In genomic region chr12:102725761-102726175, GRCm38 (mm10) we compare ENCODE assay signal across 18 mouse cellular contexts. TPM values are rescaled to one million over a fixed set of nuclear protein-coding genes. Genes with fewer than 3 reads are reported as not detected.
DNase-seq lines count a peak whose midpoint lies in the region; ATAC-seq lines count a peak whose summit lies in the region.
"Had no signal": no experiment of that assay in that cellular context is flagged by ENCODE, and none has a peak within 500 bp of the region (broad histone marks: within the 10 kb centered on the region; RNA-seq: fewer than 3 reads in every experiment).

No protein-coding gene starts in this region.

- no peak overlapping the region for H3K9ac ChIP-seq in liver, embryonic 11.5 days (ENCODE audit: low read depth, low read length)
- H3K9ac ChIP-seq: heart, embryonic 12.5 days; hindbrain, embryonic 13.5 days; limb, embryonic 13.5 days had no signal

- no peaks in the 10 kb centered on the region for H3K36me3 ChIP-seq in liver, embryonic 11.5 days (ENCODE audit: control insufficient read depth, insufficient read depth, low read length)
- H3K36me3 ChIP-seq: heart, embryonic 12.5 days; hindbrain, embryonic 13.5 days; limb, embryonic 13.5 days had no signal

- H3K4me1 ChIP-seq in liver, embryonic 11.5 days (replicated peaks; ENCODE audit: control insufficient read depth, insufficient read depth, low read length): peaks cover 8% of the 10 kb centered on the region

- no peak overlapping the region for H3K4me2 ChIP-seq in liver, embryonic 11.5 days
- H3K4me2 ChIP-seq: heart, embryonic 12.5 days; hindbrain, embryonic 13.5 days; limb, embryonic 13.5 days had no signal

- WGBS in liver, embryonic 11.5 days: 60% methylated on average over 7 of the region's 7 CpGs

- ATAC-seq in inflammation-experienced regulatory T-cells, adult 6 months: peak; percentile 51
- no peak for ATAC-seq in liver, embryonic 11.5 days (replicated peaks; ENCODE audit: low FRiP score)
- ATAC-seq: Patski had no signal

- peak; percentile 85 to 91 for DNase-seq in adrenal gland, adult (ENCODE audit: inconsistent age in 2 of 2, low spot score in 1 of 2)
- no peak for DNase-seq in adrenal gland, adult 8-10 months
- DNase-seq in kidney, postnatal 14 days: peak; percentile 49
- no peak for DNase-seq in kidney, adult 8-10 months
- peak; percentile 61 for DNase-seq in ZHBTc4 (ENCODE audit: low read depth, low spot score)
- no peak for DNase-seq in thymus, postnatal 10 days (ENCODE audit: low spot score in 2 of 2)
- no peak for DNase-seq in liver, embryonic 11.5 days (ENCODE audit: low spot score)
- DNase-seq: cerebellum, adult 9-11 months; gastrocnemius, postnatal 14 days; lung, adult 18-20 months had no signal

- no peak overlapping the region for H3K27ac ChIP-seq in liver, embryonic 11.5 days (ENCODE audit: low read depth, low read length)
- H3K27ac ChIP-seq: hindbrain, embryonic 13.5 days; limb, embryonic 13.5 days had no signal

- H3K9me3 ChIP-seq in liver, embryonic 11.5 days (ENCODE audit: control insufficient read depth, low read length): no peaks in the 10 kb centered on the region
- H3K9me3 ChIP-seq: heart, embryonic 12.5 days; hindbrain, embryonic 13.5 days; limb, embryonic 13.5 days had no signal

- H3K27me3 ChIP-seq in liver, embryonic 11.5 days (replicated peaks; ENCODE audit: control insufficient read depth, insufficient read depth, low read length): no peaks in the 10 kb centered on the region
- H3K27me3 ChIP-seq: heart, embryonic 12.5 days; hindbrain, embryonic 13.5 days; limb, embryonic 13.5 days; Patski had no signal

- no peak overlapping the region for H3K4me3 ChIP-seq in liver, embryonic 11.5 days (ENCODE audit: low read depth, low read length)
- H3K4me3 ChIP-seq: heart, embryonic 12.5 days; hindbrain, embryonic 13.5 days; limb, embryonic 13.5 days had no signal

RNA-seq across cellular contexts. Expression of gene Moap1, which starts 17.7 kb away (rescaled TPM):
- total RNA-seq in adrenal gland, adult 8-10 months (2022): 10 to 100 TPM in 3 of 4 experiments, 1 to 10 TPM in 1; 8.2 to 13.6 (median 11.5) TPM
- polyA plus RNA-seq in inflammation-experienced regulatory T-cells, adult 6 months (2017; shearing (Covaris generic)): 1 to 10 TPM; 4.7 to 6.9 (median 6.2) TPM
- 18.3 and 18.4 TPM in 2 replicates for polyA plus RNA-seq in liver, embryonic 11.5 days (2014; fragmentation: Nextera tagmentation; extraction: Ambion mirVana)

RNA-seq across cellular contexts. Expression of gene Tmem251, which starts 17.8 kb away (rescaled TPM):
- total RNA-seq in adrenal gland, adult 8-10 months (2022): 1 to 10 TPM; 7.2 to 8.8 (median 7.7) TPM
- 10 to 100 TPM in 1 of 3 experiments, 1 to 10 TPM in 2; 7.7 to 10.5 (median 9.7) TPM for polyA plus RNA-seq in inflammation-experienced regulatory T-cells, adult 6 months (2017; shearing (Covaris generic))
- 12.6 and 14.0 TPM in 2 replicates for polyA plus RNA-seq in liver, embryonic 11.5 days (2014; fragmentation: Nextera tagmentation; extraction: Ambion mirVana)

RNA-seq across cellular contexts. Expression of gene Itpk1, which starts 21.0 kb away (rescaled TPM):
- total RNA-seq in adrenal gland, adult 8-10 months (2022): 100 to 1,000 TPM in 2 of 4 experiments, 10 to 100 TPM in 2; 49.2 to 139 (median 86.7) TPM
- polyA plus RNA-seq in inflammation-experienced regulatory T-cells, adult 6 months (2017; shearing (Covaris generic)): 10 to 100 TPM; 13.4 to 31.0 (median 14.1) TPM
- polyA plus RNA-seq in liver, embryonic 11.5 days (2014; fragmentation: Nextera tagmentation; extraction: Ambion mirVana): 5.8 and 7.3 TPM in 2 replicates

RNA-seq across cellular contexts. Expression of gene Gm28051, which starts 31.8 kb away (rescaled TPM):
- not detected for total RNA-seq in adrenal gland, adult 8-10 months (2022)
- not detected for polyA plus RNA-seq in inflammation-experienced regulatory T-cells, adult 6 months (2017; shearing (Covaris generic))
- not detected in 2 replicates for polyA plus RNA-seq in liver, embryonic 11.5 days (2014; fragmentation: Nextera tagmentation; extraction: Ambion mirVana)
- total RNA-seq: gastrocnemius, postnatal 14 days had no signal
- polyA plus RNA-seq: forebrain, embryonic 11.5 days; heart, embryonic 12.5 days; hindbrain, embryonic 13.5 days; kidney, embryonic 16.5 days; limb, embryonic 13.5 days; Patski; stomach, embryonic 16.5 days had no signal

RNA-seq across cellular contexts. Expression of gene Gon7, which starts 31.8 kb away (rescaled TPM):
- 10 to 100 TPM; 12.1 to 16.5 (median 14.6) TPM for total RNA-seq in adrenal gland, adult 8-10 months (2022)
- polyA plus RNA-seq in inflammation-experienced regulatory T-cells, adult 6 months (2017; shearing (Covaris generic)): 10 to 100 TPM; 25.6 to 36.4 (median 26.0) TPM
- polyA plus RNA-seq in liver, embryonic 11.5 days (2014; fragmentation: Nextera tagmentation; extraction: Ambion mirVana): 31.0 and 36.8 TPM in 2 replicates

Comparison
In these comparisons a context has a peak if more than half of its experiments do, and no peak if none do; other contexts are left out.
1. DNase-seq: peak in adrenal gland, adult (2 of 2), kidney, postnatal 14 days (single experiment) and ZHBTc4 (single experiment); none in adrenal gland, adult 8-10 months (single experiment), kidney, adult 8-10 months (0 of 2), thymus, postnatal 10 days (0 of 2) and liver, embryonic 11.5 days (single experiment).